Mouse (Mus musculus) limb, embryonic 14.5 days (tissue): ENCODE data around the gene Lrrc17. TPM values are rescaled to one million over a fixed set of nuclear protein-coding genes. Genes with fewer than 3 reads are reported as not detected.
A peak's percentile ranks its signal among the peaks of the same experiment; 100 is the strongest.

Source experiments
- ATAC-seq: fragments of 200-750 bp; cut with Nextera tagmentation; 2 replicates; pipeline ENCODE4 v1.8.0; 2017; ENCODE audit warnings: low read depth, moderate number of reproducible peaks, moderate TSS enrichment; ENCODE audit not compliant: low FRiP score
- DNase-seq: peaks from one replicate; pipeline ENCODE4 v3.0.0-alpha.2; 2015; ENCODE audit warnings: low spot score
- H3K27ac ChIP-seq: fragments of 300-500 bp; sonication (generic); replicated peaks from 2 replicates; pipeline ENCODE4 v1.5.1; 2014; ENCODE audit warnings: low read depth, mild to moderate bottlenecking, low read length, moderate library complexity, mixed read lengths
- H3K27me3 ChIP-seq: fragments of 300-500 bp; sonication (generic); 2 replicates; pipeline ENCODE4 v1.6.1; 2014; ENCODE audit warnings: low read length, mixed read lengths; ENCODE audit not compliant: control insufficient read depth, insufficient read depth
- H3K36me3 ChIP-seq: fragments of 300-500 bp; sonication (generic); 2 replicates; pipeline ENCODE4 v1.6.1; 2014; ENCODE audit warnings: mild to moderate bottlenecking, low read length, moderate library complexity, mixed read lengths; ENCODE audit not compliant: control insufficient read depth, insufficient read depth
- H3K4me1 ChIP-seq: fragments of 300-500 bp; sonication (generic); 2 replicates; pipeline ENCODE4 v1.6.1; 2014; ENCODE audit warnings: antibody characterized with exemption, low read length, mixed read lengths; ENCODE audit not compliant: control insufficient read depth, insufficient read depth
- H3K4me2 ChIP-seq: fragments of 300-500 bp; sonication (generic); replicated peaks from 2 replicates; pipeline ENCODE4 v1.6.1; 2014; ENCODE audit warnings: low read depth, mild to moderate bottlenecking, low read length, moderate library complexity; ENCODE audit not compliant: severe bottlenecking
- H3K4me3 ChIP-seq: fragments of 300-500 bp; sonication (generic); replicated peaks from 2 replicates; pipeline ENCODE4 v1.5.1; 2014; ENCODE audit warnings: low read length
- H3K9ac ChIP-seq: fragments of 300-500 bp; sonication (generic); 2 replicates; pipeline ENCODE4 v1.6.1; 2014; ENCODE audit warnings: mild to moderate bottlenecking, low read depth, low read length, moderate library complexity; ENCODE audit not compliant: severe bottlenecking
- H3K9me3 ChIP-seq: fragments of 300-500 bp; sonication (generic); 2 replicates; pipeline ENCODE4 v1.6.1; 2016; ENCODE audit warnings: low read length; ENCODE audit not compliant: control insufficient read depth
- POLR2A ChIP-seq: fragments of 200-500 bp; IDR thresholded peaks from 2 replicates; pipeline ENCODE4 v1.8.0; 2012; ENCODE audit warnings: inconsistent platforms, mild to moderate bottlenecking, moderate library complexity, borderline replicate concordance; ENCODE audit not compliant: insufficient read depth, insufficient read length; ENCODE audit errors: extremely low read depth
- WGBS: fragments of 180-500 bp; shearing (Covaris S2); extraction: QIAGEN DNeasy Blood & Tissue Kit; methylation state at CpG from one replicate; pipeline ENCODE4 v1.1.7; 2014; 5-methylcytosine and 5-hydroxymethylcytosine counted together
- polyA plus RNA-seq, 2 experiments: library from polyadenylated mRNA; depleted of rRNA in 1 of 2; stranded (reverse) in 1 of 2; unstranded in 1 of 2; fragments of >200 nt; fragmentation: Nextera tagmentation in 1 of 2; extraction: Ambion mirVana in 1 of 2; gene quantifications; 2 replicates each; pipeline versions ENCODE4 v1.2.1 to v1.2.3; 2012 to 2014

The Lrrc17 gene
- polyA plus RNA-seq, 2 experiments: 102 to 116 TPM

GRCm38 (mm10) chr5:21506887-21507286, 36.5 kb upstream of the Lrrc17 start:
- TF ChIP-seq POLR2A: no peak
- 14% methylated on average over 1 of the region's 1 CpGs for WGBS
- peak; percentile 40 for DNase-seq
- H3K9ac ChIP-seq: no peak overlapping the region
- no peak overlapping the region for H3K4me3 ChIP-seq
- H3K27ac ChIP-seq: no peak overlapping the region
- no peaks in the 10 kb centered on the region for H3K36me3 ChIP-seq
- H3K4me1 ChIP-seq: peaks cover 11% of the 10 kb centered on the region; the same call in 1 of the 2 replicates
- no peaks in the 10 kb centered on the region for H3K27me3 ChIP-seq
- H3K4me2 ChIP-seq: no peak overlapping the region
- 0 out of 2 replicates have a peak, but pooled peaks have one; percentile 13 for ATAC-seq
- H3K9me3 ChIP-seq: no peaks in the 10 kb centered on the region

GRCm38 (mm10) chr5:21509801-21510200, 33.6 kb upstream of the Lrrc17 start:
- no peak overlapping the region for H3K9ac ChIP-seq
- H3K27me3 ChIP-seq: no peaks in the 10 kb centered on the region
- H3K4me1 ChIP-seq: peaks cover 10% of the 10 kb centered on the region; the same call in 1 of the 2 replicates
- ATAC-seq (no peak), DNase-seq (no peak)
- no peaks in the 10 kb centered on the region for H3K9me3 ChIP-seq
- H3K4me3 ChIP-seq: no peak overlapping the region
- 80% methylated on average over 4 of the region's 4 CpGs for WGBS
- H3K36me3 ChIP-seq: no peaks in the 10 kb centered on the region
- TF ChIP-seq POLR2A: no peak
- no peak overlapping the region for H3K27ac ChIP-seq
- H3K4me2 ChIP-seq: no peak overlapping the region

DNA sequence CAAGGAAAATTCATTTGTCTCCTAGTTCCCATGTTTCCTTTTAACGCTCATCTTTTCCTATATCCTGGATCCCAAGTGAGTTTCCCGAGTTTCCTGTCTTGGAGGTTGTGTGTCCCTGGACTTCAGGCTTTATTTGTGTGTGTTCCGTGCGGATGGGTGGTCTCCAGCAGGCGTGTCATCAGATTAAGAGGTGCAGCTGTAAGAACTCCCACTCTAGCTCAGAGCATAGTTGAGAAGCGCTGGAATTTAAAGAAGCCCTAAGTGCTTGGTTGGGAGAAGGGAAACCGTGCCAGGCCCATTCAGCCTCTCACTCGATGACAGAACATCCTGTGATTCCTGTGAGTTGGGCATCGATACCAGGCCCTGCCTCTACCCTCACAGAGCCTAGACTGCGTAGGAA, 30.0 kb upstream of the Lrrc17 start:
- 66% methylated on average over 10 of the region's 10 CpGs for WGBS
- ATAC-seq: no peak
- TF ChIP-seq POLR2A: no peak
- no peak overlapping the region for H3K4me2 ChIP-seq
- H3K4me1 ChIP-seq: 0 out of 2 replicates have a peak, but pooled peaks cover 2% of the 10 kb centered on the region
- no peak for DNase-seq
- no peak overlapping the region for H3K9ac ChIP-seq
- no peaks in the 10 kb centered on the region for H3K27me3 ChIP-seq
- H3K27ac ChIP-seq: no peak overlapping the region
- H3K4me3 ChIP-seq: no peak overlapping the region
- H3K9me3 ChIP-seq: no peaks in the 10 kb centered on the region
- H3K36me3 ChIP-seq: no peaks in the 10 kb centered on the region

DNA sequence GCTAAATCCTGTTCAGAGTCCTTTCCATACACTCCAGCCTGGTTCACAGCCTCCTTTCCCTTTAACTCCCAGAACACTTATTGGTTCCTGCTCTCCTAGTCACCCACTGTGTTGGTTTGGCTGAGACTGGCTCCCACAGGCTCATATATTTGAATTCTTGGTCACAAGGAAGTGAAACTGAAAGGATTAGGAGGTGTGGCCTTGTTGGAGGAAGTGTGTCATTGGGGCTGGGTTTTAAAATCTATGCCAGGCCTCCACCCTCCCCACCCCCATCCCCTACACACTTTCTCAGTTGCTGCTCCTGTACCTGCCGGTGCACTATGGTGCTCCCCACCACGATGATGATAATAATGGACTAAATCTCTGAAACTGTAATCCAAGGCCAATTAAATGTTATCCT, 25.8 kb upstream of the Lrrc17 start:
- no peak for TF ChIP-seq POLR2A
- no peak overlapping the region for H3K27ac ChIP-seq
- H3K27me3 ChIP-seq: no peaks in the 10 kb centered on the region
- ATAC-seq (no peak), DNase-seq (no peak)
- H3K9ac ChIP-seq: no peak overlapping the region
- H3K4me1 ChIP-seq: 0 out of 2 replicates have a peak, but pooled peaks cover 2% of the 10 kb centered on the region
- H3K9me3 ChIP-seq: no peaks in the 10 kb centered on the region
- H3K4me3 ChIP-seq: no peak overlapping the region
- no peaks in the 10 kb centered on the region for H3K36me3 ChIP-seq
- WGBS: 92% methylated on average over 2 of the region's 2 CpGs
- no peak overlapping the region for H3K4me2 ChIP-seq

DNA sequence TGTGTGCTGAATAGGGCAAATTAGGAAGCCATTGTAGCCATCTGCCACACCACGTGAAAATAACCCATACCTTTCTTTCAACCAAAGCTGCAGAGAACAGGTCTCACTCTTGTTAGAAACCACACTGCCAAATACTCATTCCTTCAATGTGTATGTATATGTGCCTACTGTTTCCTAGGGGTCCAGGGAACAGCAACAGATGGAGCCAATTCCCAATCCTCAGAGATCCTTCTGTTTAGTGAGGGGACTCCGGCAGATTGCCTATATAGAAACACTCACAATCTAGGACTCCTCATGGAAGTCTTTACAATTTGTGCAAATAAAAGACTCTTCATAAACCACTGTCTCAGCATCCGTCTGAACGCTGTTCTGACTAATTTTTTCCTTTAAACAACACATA, 25.2 kb upstream of the Lrrc17 start:
- no peak for TF ChIP-seq POLR2A
- 58% methylated on average over 4 of the region's 4 CpGs for WGBS
- Histone ChIP-seq H3K27ac (no peak overlapping the region), H3K36me3 (no peaks in the 10 kb centered on the region), H3K9me3 (no peaks in the 10 kb centered on the region), H3K4me2 (no peak overlapping the region), H3K9ac (no peak overlapping the region), H3K27me3 (no peaks in the 10 kb centered on the region), H3K4me3 (no peak overlapping the region), H3K4me1 (no peaks in the 10 kb centered on the region)
- no peak for ATAC-seq
- no peak for DNase-seq

DNA sequence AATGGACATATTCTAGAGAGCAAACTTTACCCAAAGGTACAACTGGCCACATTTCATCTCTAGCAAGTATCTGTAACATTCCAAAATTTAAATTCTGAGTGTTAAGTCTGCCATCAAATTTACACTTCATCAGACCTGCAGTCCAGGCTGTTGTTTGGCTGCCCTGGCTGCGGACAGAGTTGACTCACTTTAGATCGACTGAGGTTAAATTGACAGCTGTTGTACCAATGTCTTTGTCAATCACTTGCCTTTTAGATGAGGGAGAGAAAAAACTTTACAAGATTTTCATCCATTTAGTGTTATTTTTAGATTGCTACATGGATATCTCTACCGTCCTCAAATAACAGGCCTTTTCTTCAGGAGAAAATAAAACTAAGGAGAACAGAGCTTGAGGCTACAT, 24.2 kb upstream of the Lrrc17 start:
- H3K27ac ChIP-seq: no peak overlapping the region
- no peaks in the 10 kb centered on the region for H3K36me3 ChIP-seq
- no peaks in the 10 kb centered on the region for H3K9me3 ChIP-seq
- no peak overlapping the region for H3K4me2 ChIP-seq
- no peak for TF ChIP-seq POLR2A
- H3K4me3 ChIP-seq: no peak overlapping the region
- no peak overlapping the region for H3K9ac ChIP-seq
- H3K27me3 ChIP-seq: no peaks in the 10 kb centered on the region
- no peak for DNase-seq
- H3K4me1 ChIP-seq: no peaks in the 10 kb centered on the region
- 54% methylated on average over 3 of the region's 3 CpGs for WGBS
- no peak for ATAC-seq
